Mouse (Mus musculus) thymus, adult 2 months (tissue): Measurements from ENCODE around the gene Mrps5. TPM values are rescaled to one million over a fixed set of nuclear protein-coding genes. Genes with fewer than 3 reads are reported as not detected.

Experiments used
- DNase-seq: peaks from one replicate; pipeline ENCODE4 v3.0.0; 2021
- H3K27ac ChIP-seq: fragments of 200-500 bp; 2 replicates; pipeline ENCODE4 v1.5.1; 2012; ENCODE audit warnings: low read length, control low read depth; ENCODE audit not compliant: control insufficient read depth, insufficient read depth
- H3K27me3 ChIP-seq: fragments of 200-500 bp; 2 replicates; pipeline ENCODE4 v1.6.1; 2012; ENCODE audit warnings: mild to moderate bottlenecking, low read length, moderate library complexity, mixed read lengths; ENCODE audit not compliant: control insufficient read depth, insufficient read depth
- H3K36me3 ChIP-seq: fragments of 200-500 bp; 2 replicates; pipeline ENCODE4 v1.6.1; 2012; ENCODE audit warnings: mild to moderate bottlenecking, low read length, moderate library complexity; ENCODE audit not compliant: control insufficient read depth, insufficient read depth
- H3K4me1 ChIP-seq: fragments of 200-500 bp; replicated peaks from 2 replicates; pipeline ENCODE4 v1.6.1; 2012; ENCODE audit warnings: low read length; ENCODE audit not compliant: control insufficient read depth, insufficient read depth
- H3K4me3 ChIP-seq: fragments of 200-500 bp; 2 replicates; pipeline ENCODE4 v1.5.1; 2012; ENCODE audit warnings: mild to moderate bottlenecking, low read length, control low read depth, moderate library complexity; ENCODE audit not compliant: control insufficient read depth, insufficient read depth
- CTCF ChIP-seq: fragments of 200-500 bp; IDR thresholded peaks from 2 replicates; pipeline ENCODE4 v1.5.1; 2012; ENCODE audit warnings: mild to moderate bottlenecking, control low read depth, low read length, moderate library complexity, borderline replicate concordance; ENCODE audit not compliant: control insufficient read depth, poor library complexity, insufficient read depth; ENCODE audit errors: extremely low read depth
- POLR2A ChIP-seq: fragments of 200-500 bp; IDR thresholded peaks from 2 replicates; pipeline ENCODE4 v1.6.1; 2012; ENCODE audit warnings: mild to moderate bottlenecking, low read length, control low read depth, moderate library complexity; ENCODE audit not compliant: control insufficient read depth, poor library complexity, insufficient read depth; ENCODE audit errors: extremely low read depth
- WGBS: fragments of 180-500 bp; shearing (Covaris S2); methylation state at CpG from one replicate; pipeline ENCODE4 v1.1.7; 2018; 5-methylcytosine and 5-hydroxymethylcytosine counted together
- polyA plus RNA-seq: library from polyadenylated mRNA; depleted of rRNA; stranded (reverse); fragments of >200 nt; gene quantifications from 2 replicates; pipeline ENCODE4 v1.2.3, GENCODE M21; 2012; rRNA removed

Gene Mrps5
- 84.0 and 91.9 TPM in 2 replicates for polyA plus RNA-seq

GRCm38 (mm10) chr2:127586694-127587513 is at the start of gene Mrps5, which contains the start of gene Zfp661:
Gene Mrps5, plus strand, starts transcription at chr2:127587222.
Gene Zfp661, minus strand, starts transcription at chr2:127587094.
- peak; percentile 79 for DNase-seq
- Histone ChIP-seq H3K4me3 (peak within 1 kb of the TSS; percentile 61), H3K36me3 (no peaks in the 10 kb centered on the region), H3K27ac (peak within 1 kb of the TSS; percentile 9; the same call in 1 of the 2 replicates), H3K4me1 (peaks cover 22% of the 10 kb centered on the region), H3K27me3 (no peaks in the 10 kb centered on the region)
- 4% methylated on average over 39 of the region's 39 CpGs for WGBS
- TF ChIP-seq CTCF (peak; percentile 31; the same call in 1 of the 2 replicates), POLR2A (0 out of 2 replicates have a peak, but pooled peaks have one; percentile 22)

- H3K4me3 ChIP-seq = no peak overlapping the region
- H3K27me3 ChIP-seq = no peaks in the 10 kb centered on the region; the same call in 1 of the 2 replicates
- no peak for TF ChIP-seq CTCF
- no peak for TF ChIP-seq POLR2A
- no peaks in the 10 kb centered on the region for H3K4me1 ChIP-seq
- no peaks in the 10 kb centered on the region for H3K36me3 ChIP-seq
- WGBS = 86% methylated on average over 3 of the region's 3 CpGs
- no peak overlapping the region for H3K27ac ChIP-seq
- DNase-seq = no peak
Observed at GRCm38 (mm10) chr2:127537548-127537947, 49.5 kb upstream of the Mrps5 start.

DNA sequence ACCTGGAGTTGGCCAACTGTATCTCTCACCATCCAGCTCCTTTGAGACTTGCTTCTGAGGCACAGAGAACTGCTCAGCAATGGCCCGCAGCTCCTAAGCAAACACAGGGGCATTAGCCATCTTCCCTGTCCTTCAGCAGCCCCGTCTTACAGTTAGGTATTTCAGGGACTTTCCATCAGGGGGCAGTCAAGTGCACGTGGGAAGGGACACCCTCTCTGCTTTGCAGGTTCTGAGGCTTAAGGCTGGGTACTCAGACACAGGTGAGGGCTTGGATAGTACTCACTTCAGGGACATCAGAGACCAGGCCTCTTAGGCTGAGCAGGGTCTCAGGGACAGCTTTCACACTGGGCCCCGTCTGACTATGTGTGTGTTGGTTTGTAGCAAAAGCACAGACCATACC is 47.5 kb upstream of the Mrps5 start:
- Histone ChIP-seq H3K27ac (no peak overlapping the region), H3K4me1 (no peaks in the 10 kb centered on the region), H3K27me3 (no peaks in the 10 kb centered on the region; the same call in 1 of the 2 replicates), H3K4me3 (no peak overlapping the region), H3K36me3 (no peaks in the 10 kb centered on the region)
- TF ChIP-seq POLR2A = no peak
- no peak for TF ChIP-seq CTCF
- 53% methylated on average over 4 of the region's 4 CpGs for WGBS
- DNase-seq = peak; percentile 24

DNA sequence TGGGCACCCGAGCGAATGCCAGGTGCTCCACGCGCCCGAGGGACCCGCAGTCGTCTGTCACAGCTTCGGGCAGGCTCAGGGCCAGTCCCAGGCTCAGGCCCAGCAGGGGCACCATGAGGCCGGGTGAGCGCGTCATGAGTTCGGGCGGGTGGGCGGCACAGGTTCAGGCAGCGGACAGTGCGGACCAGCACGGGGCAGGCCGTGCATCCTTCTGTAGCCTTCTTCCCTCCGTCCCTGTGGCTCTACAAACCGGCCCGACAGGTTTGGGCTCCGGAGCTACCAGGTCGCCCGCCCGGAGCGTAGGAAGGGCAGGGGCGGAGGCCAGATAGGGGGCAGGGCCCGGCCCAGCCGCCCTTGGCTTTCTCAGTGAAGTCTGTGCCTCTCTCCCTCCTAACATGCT is 45.8 kb upstream of the Mrps5 start, which contains the start of gene Prom2:
Gene Prom2, minus strand, starts transcription at position 283 of the 400 bp plus-strand sequence.
- Histone ChIP-seq H3K4me3 (no peak within 1 kb of the TSS), H3K4me1 (no peaks in the 10 kb centered on the region), H3K36me3 (no peaks in the 10 kb centered on the region), H3K27ac (no peak within 1 kb of the TSS), H3K27me3 (no peaks in the 10 kb centered on the region; the same call in 1 of the 2 replicates)
- DNase-seq = no peak
- WGBS = 40% methylated on average over 29 of the region's 29 CpGs
- TF ChIP-seq POLR2A (no peak), CTCF (no peak)

GRCm38 (mm10) chr2:127541697-127542096 is 45.3 kb upstream of the Mrps5 start:
- Histone ChIP-seq H3K4me1 (no peaks in the 10 kb centered on the region), H3K36me3 (no peaks in the 10 kb centered on the region), H3K27ac (no peak overlapping the region), H3K4me3 (no peak overlapping the region), H3K27me3 (no peaks in the 10 kb centered on the region; the same call in 1 of the 2 replicates)
- DNase-seq = no peak
- 96% methylated on average over 2 of the region's 2 CpGs for WGBS
- TF ChIP-seq POLR2A (no peak), CTCF (no peak)

- 85% methylated on average over 5 of the region's 5 CpGs for WGBS
- H3K36me3 ChIP-seq = no peaks in the 10 kb centered on the region
- no peak for DNase-seq
- no peaks in the 10 kb centered on the region for H3K4me1 ChIP-seq
- no peaks in the 10 kb centered on the region for H3K27me3 ChIP-seq
- H3K4me3 ChIP-seq = no peak overlapping the region
- TF ChIP-seq CTCF (no peak), POLR2A (no peak)
- no peak overlapping the region for H3K27ac ChIP-seq
Observed at GRCm38 (mm10) chr2:127548342-127549074, 38.5 kb upstream of the Mrps5 start.
